7 mouse cellular contexts compared by ENCODE assay signal in the genomic region with DNA sequence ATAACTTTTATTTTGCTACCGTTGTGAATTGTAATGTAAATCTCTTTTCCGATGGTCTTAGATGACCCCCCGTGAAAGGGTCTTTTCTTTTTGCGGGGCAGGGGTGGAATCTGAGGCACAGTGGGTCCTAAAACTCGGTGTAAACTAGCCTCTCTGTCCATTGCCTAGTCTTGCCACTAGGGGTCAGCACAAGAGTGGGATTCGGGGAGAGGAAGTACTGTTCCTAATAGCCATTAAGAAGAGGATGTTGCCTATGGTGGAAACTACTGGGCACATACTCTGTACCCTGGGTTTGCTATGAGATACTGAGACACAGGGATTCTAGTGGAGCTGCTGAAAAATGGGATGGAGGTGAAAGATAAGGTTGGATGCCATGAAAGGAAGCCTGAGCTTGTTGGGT. TPM values are rescaled to one million over a fixed set of nuclear protein-coding genes. Genes with fewer than 3 reads are reported as not detected.
DNase-seq lines count a peak whose midpoint lies in the region; ATAC-seq and TF ChIP-seq lines count a peak whose summit lies in the region.

No protein-coding gene starts in this region.

- peak; percentile 53 for TF ChIP-seq CTCF in E14TG2a.4 (conservative IDR thresholded peaks at IDR 0.05; ENCODE audit: low read length)
- peak; percentile 87 for TF ChIP-seq CTCF in lung, embryonic 14.5 days (IDR thresholded peaks at IDR 0.05; ENCODE audit: low read depth)

- no peak overlapping the region for H3K27ac ChIP-seq in lung, embryonic 14.5 days (ENCODE audit: low read depth)

- H3K4me3 ChIP-seq in E14TG2a.4 (replicated peaks; ENCODE audit: low read length), result no peak overlapping the region
- no peak overlapping the region for H3K4me3 ChIP-seq in lung, embryonic 14.5 days (ENCODE audit: low read depth, low read length)

- peak; percentile 58 for DNase-seq in 416B (ENCODE audit: low read depth)
- DNase-seq in cerebellum, postnatal 25 days, result peak; percentile 11 to 46
- peak; percentile 1 for DNase-seq in large intestine, adult 2 months (ENCODE audit: low read depth, low spot score)
- peak; percentile 78 for DNase-seq in lung, embryonic 14.5 days
- peak; percentile 15 for DNase-seq in right cerebral cortex, postnatal 4 days

- no peaks in the 10 kb centered on the region for H3K27me3 ChIP-seq in E14TG2a.4 (ENCODE audit: insufficient read depth, low read length)
- H3K27me3 ChIP-seq in lung, embryonic 14.5 days (ENCODE audit: insufficient read depth, low read length), result no peaks in the 10 kb centered on the region

- H3K9me3 ChIP-seq in E14TG2a.4 (ENCODE audit: low read length), result no peaks in the 10 kb centered on the region
- no peaks in the 10 kb centered on the region for H3K9me3 ChIP-seq in lung, embryonic 14.5 days (ENCODE audit: low read depth, low read length)

- H3K4me2 ChIP-seq in lung, embryonic 14.5 days, result no peak overlapping the region

- peak; percentile 99 for ATAC-seq in granulocyte monocyte progenitor cell, adult 5-6 weeks (replicated peaks; ENCODE audit: poor library complexity, severe bottlenecking)
- peak; percentile 74; the same call in 1 of the 2 replicates for ATAC-seq in lung, embryonic 14.5 days (ENCODE audit: insufficient read depth)

- H3K4me1 ChIP-seq in E14TG2a.4 (replicated peaks; ENCODE audit: low read depth, low read length), result no peaks in the 10 kb centered on the region
- no peaks in the 10 kb centered on the region for H3K4me1 ChIP-seq in lung, embryonic 14.5 days (ENCODE audit: insufficient read depth)

- H3K36me3 ChIP-seq in E14TG2a.4 (ENCODE audit: insufficient read depth, low read length), result no peaks in the 10 kb centered on the region
- H3K36me3 ChIP-seq in lung, embryonic 14.5 days (ENCODE audit: insufficient read depth), result no peaks in the 10 kb centered on the region

- 44% methylated on average over 6 of the region's 6 CpGs for whole genome bisulfite sequencing in large intestine, adult 2 months
- 36% methylated on average over 6 of the region's 6 CpGs for WGBS in lung, embryonic 14.5 days

- no peak overlapping the region for H3K9ac ChIP-seq in lung, embryonic 14.5 days

RNA-seq across cellular contexts. Expression of a gene that starts 13.5 kb away (rescaled TPM):
- 5.4 and 5.7 TPM in 2 replicates for total RNA-seq in granulocyte monocyte progenitor cell, adult 5-6 weeks (2014; fragmentation: Nextera tagmentation)
- total RNA-seq in granulocyte monocyte progenitor cell, adult 5-6 weeks (2017), result 7.6 and 9.7 TPM in 2 replicates
- polyA plus RNA-seq in large intestine, adult 2 months (2012; rRNA removed), result 3.5 and 5.5 TPM in 2 replicates
- 11.3 and 11.4 TPM in 2 replicates for polyA plus RNA-seq in lung, embryonic 14.5 days (2014; fragmentation: Nextera tagmentation; extraction: Ambion mirVana)

RNA-seq across cellular contexts. Expression of a gene that starts 53.5 kb away (rescaled TPM):
- total RNA-seq in granulocyte monocyte progenitor cell, adult 5-6 weeks (2014; fragmentation: Nextera tagmentation), result 14.2 and 15.6 TPM in 2 replicates
- 18.9 and 28.9 TPM in 2 replicates for total RNA-seq in granulocyte monocyte progenitor cell, adult 5-6 weeks (2017)
- 17.4 and 25.4 TPM in 2 replicates for polyA plus RNA-seq in large intestine, adult 2 months (2012; rRNA removed)
- polyA plus RNA-seq in lung, embryonic 14.5 days (2014; fragmentation: Nextera tagmentation; extraction: Ambion mirVana), result 28.1 and 30.3 TPM in 2 replicates

Comparison
In these comparisons a context has a peak if more than half of its experiments do, and no peak if none do; other contexts are left out.
1. DNase-seq: peak in every context shown above with its lines; median percentile 78 in lung, embryonic 14.5 days; 58 in 416B; 28 in cerebellum, postnatal 25 days; 15 in right cerebral cortex, postnatal 4 days; 1 in large intestine, adult 2 months.